Comparison of ENCODE assay signal across 8 mouse cellular contexts in genomic region chr7:66387419-66387812, GRCm38 (mm10). TPM values are rescaled to one million over a fixed set of nuclear protein-coding genes. Genes with fewer than 3 reads are reported as not detected.
DNase-seq lines count a peak whose midpoint lies in the region; ATAC-seq and TF ChIP-seq lines count a peak whose summit lies in the region.
"Had no signal": no experiment of that assay in that cellular context is flagged by ENCODE, and none has a peak within 500 bp of the region (broad histone marks: within the 10 kb centered on the region; RNA-seq: fewer than 3 reads in every experiment).

No protein-coding gene starts in this region.

- H3K36me3 ChIP-seq in CH12.LX (replicated peaks in 1 of 2; ENCODE audit: control insufficient read depth in 1 of 2, insufficient read depth in 1 of 2, low read length in 1 of 2): no peaks in the 10 kb centered on the region
- no peaks in the 10 kb centered on the region for H3K36me3 ChIP-seq in heart, embryonic 13.5 days
- H3K36me3 ChIP-seq in limb, embryonic 15.5 days: no peaks in the 10 kb centered on the region

- peak overlapping the region; percentile 72 for H3K4me2 ChIP-seq in CH12.LX (ENCODE audit: insufficient read depth, low read depth, poor library complexity, severe bottlenecking)
- peak overlapping the region; percentile 81 for H3K4me2 ChIP-seq in heart, embryonic 13.5 days
- peak overlapping the region; percentile 91 for H3K4me2 ChIP-seq in limb, embryonic 15.5 days

- TF ChIP-seq RAD21 in CH12.LX (IDR thresholded peaks at IDR 0.05; ENCODE audit: low read depth, low read length): no peak

- peaks cover 26% of the 10 kb centered on the region for H3K79me2 ChIP-seq in CH12.LX (replicated peaks; ENCODE audit: control insufficient read depth, extremely low read depth, insufficient read depth, poor library complexity, severe bottlenecking)

- H3K27ac ChIP-seq in CH12.LX (ENCODE audit: insufficient read depth, low read depth): no peak overlapping the region
- peak overlapping the region; percentile 69 for H3K27ac ChIP-seq in heart, embryonic 13.5 days (replicated peaks)
- peak overlapping the region; percentile 82; the same call in 1 of the 2 replicates for H3K27ac ChIP-seq in limb, embryonic 15.5 days

- no peak for ATAC-seq in heart, embryonic 13.5 days (ENCODE audit: extremely low read depth, insufficient number of reproducible peaks, low FRiP score, low TSS enrichment)
- 0 out of 2 replicates have a peak, but pooled peaks have one; percentile 22 for ATAC-seq in limb, embryonic 15.5 days (ENCODE audit: insufficient number of reproducible peaks, low FRiP score, low TSS enrichment, low read depth)

- DNase-seq in CH12.LX (ENCODE audit: extremely low read depth): no peak
- peak; percentile 20 for DNase-seq in MN1 (ENCODE audit: low spot score)
- peak; percentile 40 for DNase-seq in retina, postnatal 1 day
- no peak for DNase-seq in right cerebral cortex, adult 2 months (ENCODE audit: low spot score in 2 of 2)
- DNase-seq in gastrocnemius, adult 8-10 months (ENCODE audit: low spot score in 2 of 2): no peak

- dilution Hi-C loops in CH12.LX (cut with MboI; ENCODE audit: extremely low pct_ligation_motif_present, extremely low pct_unique_long_range_greater_than_20kb, low sequenced_read_pairs): no loop called here

- no peaks in the 10 kb centered on the region for H3K9me3 ChIP-seq in CH12.LX (replicated peaks; ENCODE audit: low read length)
- no peaks in the 10 kb centered on the region for H3K9me3 ChIP-seq in heart, embryonic 13.5 days
- no peaks in the 10 kb centered on the region for H3K9me3 ChIP-seq in limb, embryonic 15.5 days

- in situ Hi-C loops in CH12.LX (cut with MboI; ENCODE audit: low pct_ligation_motif_present, low pct_unique_long_range_greater_than_20kb, low sequenced_read_pairs): loop anchor here (5.0 kb wide), 1 partner anchor 280 kb away; the partner anchor contains the start of gene Chsy1

- no peak for TF ChIP-seq CTCF in CH12.LX (conservative IDR thresholded peaks at IDR 0.05 in 1 of 2, IDR thresholded peaks at IDR 0.05 in 1 of 2; ENCODE audit: low read depth in 2 of 2, low read length in 2 of 2)

- H3K4me1 ChIP-seq in CH12.LX (ENCODE audit: control insufficient read depth in 1 of 2, insufficient read depth in 2 of 2): peaks cover 18 to 44% of the 10 kb centered on the region in 2 experiments
- H3K4me1 ChIP-seq in heart, embryonic 13.5 days: peaks cover 14% of the 10 kb centered on the region
- peaks cover 21% of the 10 kb centered on the region for H3K4me1 ChIP-seq in limb, embryonic 15.5 days

- TF ChIP-seq EP300 in CH12.LX (IDR thresholded peaks at IDR 0.05; ENCODE audit: low read length): no peak

- TF ChIP-seq POLR2A in CH12.LX (IDR thresholded peaks at IDR 0.05; ENCODE audit: low read depth, low read length): no peak

- peak overlapping the region; percentile 87 for H3K9ac ChIP-seq in CH12.LX (ENCODE audit: insufficient read depth, low read depth)
- peak overlapping the region; percentile 93 for H3K9ac ChIP-seq in heart, embryonic 13.5 days
- H3K9ac ChIP-seq in limb, embryonic 15.5 days: peak overlapping the region; percentile 77

- WGBS in heart, embryonic 13.5 days: 1% methylated on average over 13 of the region's 13 CpGs
- WGBS in limb, embryonic 15.5 days: 5% methylated on average over 13 of the region's 13 CpGs

- H3K4me3 ChIP-seq in CH12.LX (replicated peaks in 1 of 3; ENCODE audit: low read depth in 2 of 3, low read length in 2 of 3, poor library complexity in 1 of 3): peak overlapping the region; percentile 71 to 77 (median 72)
- H3K4me3 ChIP-seq in heart, embryonic 13.5 days: peak overlapping the region; percentile 78
- H3K4me3 ChIP-seq in limb, embryonic 15.5 days: peak overlapping the region; percentile 75

- H3K27me3 ChIP-seq in CH12.LX (replicated peaks): peaks cover 1% of the 10 kb centered on the region
- no peaks in the 10 kb centered on the region; the same call in 1 of the 2 replicates for H3K27me3 ChIP-seq in heart, embryonic 13.5 days (replicated peaks)
- H3K27me3 ChIP-seq in limb, embryonic 15.5 days: no peaks in the 10 kb centered on the region

TF ChIP-seq in CH12.LX, 34 proteins besides CTCF, POLR2A, EP300 and RAD21:
- TF ChIP-seq ZKSCAN1 (IDR thresholded peaks at IDR 0.05; ENCODE audit: borderline replicate concordance, low read depth, low read length) (no peak), ZNF384 (IDR thresholded peaks at IDR 0.05; ENCODE audit: low read depth, low read length) (peak; percentile 69), MAFK (IDR thresholded peaks at IDR 0.05; ENCODE audit: insufficient replicate concordance, low read length) (no peak)
TF ChIP-seq in CH12.LX: peak in this region for 1.

RNA-seq across cellular contexts. Expression of gene Lrrk1, which starts 0.7 kb away (rescaled TPM):
- total RNA-seq in CH12.LX (2012; rRNA removed): 13.6 and 15.1 TPM in 2 replicates
- total RNA-seq in CH12.LX (2014; rRNA removed): 5.0 and 5.9 TPM in 2 replicates
- 14.5 and 16.9 TPM in 2 replicates for polyA plus RNA-seq in CH12.LX (2012; ENCODE audit: insufficient read length, low read depth)
- polyA plus RNA-seq in heart, embryonic 13.5 days (2015; fragmentation: Nextera tagmentation; extraction: Ambion mirVana): 7.0 and 8.0 TPM in 2 replicates
- 16.2 and 17.5 TPM in 2 replicates for polyA plus RNA-seq in limb, embryonic 15.5 days (2015; fragmentation: Nextera tagmentation; extraction: Ambion mirVana)
- 1 to 10 TPM; 2.2 to 3.8 (median 2.9) TPM for total RNA-seq in gastrocnemius, adult 8-10 months (2022)

RNA-seq across cellular contexts. Expression of gene Gm10974, which starts 21.7 kb away (rescaled TPM):
- not detected in 2 replicates for total RNA-seq in CH12.LX (2012; rRNA removed)
- total RNA-seq in CH12.LX (2014; rRNA removed): not detected in 2 replicates
- polyA plus RNA-seq in CH12.LX (2012; ENCODE audit: insufficient read length, low read depth): not detected in 2 replicates
- not detected in 2 replicates for polyA plus RNA-seq in heart, embryonic 13.5 days (2015; fragmentation: Nextera tagmentation; extraction: Ambion mirVana)
- polyA plus RNA-seq in limb, embryonic 15.5 days (2015; fragmentation: Nextera tagmentation; extraction: Ambion mirVana): not detected in 2 replicates
- not detected for total RNA-seq in gastrocnemius, adult 8-10 months (2022)
- total RNA-seq: hematopoietic stem cell, adult 5-6 weeks had no signal

RNA-seq across cellular contexts. Expression of gene Aldh1a3, which starts 39.9 kb away (rescaled TPM):
- total RNA-seq in CH12.LX (2012; rRNA removed) (1.0 and 6.2 TPM in 2 replicates), CH12.LX (2014; rRNA removed) (0.35 TPM in 1 of 2 replicates, not detected in the other)
- polyA plus RNA-seq in CH12.LX (2012; ENCODE audit: insufficient read length, low read depth): 3.2 and 4.6 TPM in 2 replicates
- 0.79 and 0.84 TPM in 2 replicates for polyA plus RNA-seq in heart, embryonic 13.5 days (2015; fragmentation: Nextera tagmentation; extraction: Ambion mirVana)
- 9.4 TPM in 2 replicates for polyA plus RNA-seq in limb, embryonic 15.5 days (2015; fragmentation: Nextera tagmentation; extraction: Ambion mirVana)
- 1 to 10 TPM in 3 of 4 experiments, under 1 TPM in 1; 0.63 to 1.6 (median 1.1) TPM for total RNA-seq in gastrocnemius, adult 8-10 months (2022)
- total RNA-seq: hematopoietic stem cell, adult 5-6 weeks had no signal

Comparison
In these comparisons a context has a peak if more than half of its experiments do, and no peak if none do; other contexts are left out.
1. DNase-seq: peak in MN1 (single experiment) and retina, postnatal 1 day (single experiment); none in CH12.LX (single experiment), right cerebral cortex, adult 2 months (0 of 2) and gastrocnemius, adult 8-10 months (0 of 2).
2. Peak in every context shown above with its lines, with median percentiles within 50 percentile points of each other: H3K4me2 ChIP-seq, H3K4me3 ChIP-seq and H3K9ac ChIP-seq.